Mouse (Mus musculus): ENCODE data around the gene Lxn.

- TF ChIP-seq TAL1 (IDR thresholded peaks at IDR 0.05; ENCODE audit: low read length) = no peak
- no peak for TF ChIP-seq GATA1 (IDR thresholded peaks at IDR 0.05; ENCODE audit: low read length)
Observed at GRCm38 (mm10) chr3:67466576-67466975, 2.9 kb upstream of the Lxn start.

Measured in erythroblast, embryonic 14.5 days (primary cell).